27 mouse cellular contexts compared by ENCODE assay signal in the genomic region with DNA sequence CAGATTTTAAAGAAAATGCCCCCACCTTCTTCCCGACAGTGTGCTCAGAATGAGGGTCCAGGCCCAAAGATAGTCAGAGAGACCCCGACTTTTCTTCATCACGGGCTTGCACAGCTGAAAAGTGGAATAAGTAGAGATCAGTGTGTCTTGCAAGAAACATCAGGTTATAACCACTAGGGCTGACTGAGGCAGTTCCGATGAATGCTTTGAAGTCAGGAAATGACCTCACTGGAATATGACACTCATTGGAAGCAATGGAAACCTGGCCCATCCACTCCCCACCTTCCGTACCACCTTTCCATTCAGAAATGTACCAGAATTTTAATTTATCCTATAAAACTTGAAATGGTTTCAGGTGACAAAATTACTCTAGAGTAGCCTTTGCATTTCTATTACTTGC. TPM values are rescaled to one million over a fixed set of nuclear protein-coding genes. Genes with fewer than 3 reads are reported as not detected.
DNase-seq lines count a peak whose midpoint lies in the region; ATAC-seq lines count a peak whose summit lies in the region.
"Had no signal": no experiment of that assay in that cellular context is flagged by ENCODE, and none has a peak within 500 bp of the region (broad histone marks: within the 10 kb centered on the region; RNA-seq: fewer than 3 reads in every experiment).

No protein-coding gene starts in this region.

- peak; percentile 1 for DNase-seq in embryo, embryonic 10.5 days (ENCODE audit: low spot score)
- DNase-seq in embryo, embryonic 10 days (ENCODE audit: low spot score) = no peak
- peak; percentile 68 for DNase-seq in brain, adult 2 months (ENCODE audit: low read depth, low spot score)
- DNase-seq: adrenal gland, postnatal 36 days; B cell, adult 2 months; cerebellum, adult 8-10 months; gastrocnemius, postnatal 25 days; heart, adult 2 months; kidney, adult 18-20 months; liver, postnatal 0 days; lung, postnatal 10 days; thymus, adult 2 months had no signal

- H3K9ac ChIP-seq in hindbrain, embryonic 15.5 days = no peak overlapping the region
- H3K9ac ChIP-seq in hindbrain, embryonic 12.5 days = no peak overlapping the region
- H3K9ac ChIP-seq in hindbrain, embryonic 16.5 days (ENCODE audit: low read depth, low read length) = no peak overlapping the region
- no peak overlapping the region for H3K9ac ChIP-seq in kidney, embryonic 16.5 days (replicated peaks; ENCODE audit: low read length)
- H3K9ac ChIP-seq: limb, embryonic 12.5 days; liver, postnatal 0 days; midbrain, embryonic 12.5 days had no signal

- peak overlapping the region; percentile 9 for H3K4me3 ChIP-seq in hindbrain, embryonic 15.5 days
- H3K4me3 ChIP-seq in hindbrain, embryonic 12.5 days = no peak overlapping the region
- H3K4me3 ChIP-seq in hindbrain, embryonic 16.5 days (ENCODE audit: low read length) = no peak overlapping the region
- no peak overlapping the region for H3K4me3 ChIP-seq in kidney, embryonic 16.5 days (ENCODE audit: low read length)
- H3K4me3 ChIP-seq: forebrain, embryonic 10.5 days; heart, adult 2 months; limb, embryonic 12.5 days; midbrain, embryonic 12.5 days had no signal

- peaks cover 12% of the 10 kb centered on the region; the same call in 1 of the 2 replicates for H3K4me1 ChIP-seq in hindbrain, embryonic 15.5 days (replicated peaks)
- peaks cover 3% of the 10 kb centered on the region; the same call in 1 of the 2 replicates for H3K4me1 ChIP-seq in hindbrain, embryonic 12.5 days
- H3K4me1 ChIP-seq in hindbrain, embryonic 16.5 days (ENCODE audit: control insufficient read depth, insufficient read depth, low read depth, low read length) = no peaks in the 10 kb centered on the region
- peaks cover 12% of the 10 kb centered on the region; the same call in 1 of the 2 replicates for H3K4me1 ChIP-seq in kidney, embryonic 16.5 days (ENCODE audit: insufficient read depth, low read length)
- H3K4me1 ChIP-seq: midbrain, embryonic 12.5 days had no signal

- H3K27me3 ChIP-seq in hindbrain, embryonic 15.5 days = no peaks in the 10 kb centered on the region
- peaks cover 13% of the 10 kb centered on the region for H3K27me3 ChIP-seq in hindbrain, embryonic 12.5 days
- no peaks in the 10 kb centered on the region for H3K27me3 ChIP-seq in hindbrain, embryonic 16.5 days (replicated peaks; ENCODE audit: control insufficient read depth, insufficient read depth, low read length)
- H3K27me3 ChIP-seq in kidney, embryonic 16.5 days (ENCODE audit: insufficient read depth, low read length) = peaks cover 7% of the 10 kb centered on the region; the same call in 1 of the 2 replicates
- H3K27me3 ChIP-seq: CH12.LX had no signal

- no peaks in the 10 kb centered on the region for H3K36me3 ChIP-seq in hindbrain, embryonic 15.5 days
- H3K36me3 ChIP-seq in hindbrain, embryonic 12.5 days = no peaks in the 10 kb centered on the region
- H3K36me3 ChIP-seq in hindbrain, embryonic 16.5 days (ENCODE audit: control insufficient read depth, insufficient read depth, low read length) = no peaks in the 10 kb centered on the region
- H3K36me3 ChIP-seq in kidney, embryonic 16.5 days (ENCODE audit: insufficient read depth, low read length) = no peaks in the 10 kb centered on the region
- H3K36me3 ChIP-seq: forebrain, embryonic 10.5 days; G1E; limb, embryonic 12.5 days; midbrain, embryonic 12.5 days had no signal

- H3K4me2 ChIP-seq in hindbrain, embryonic 15.5 days = peak overlapping the region; percentile 42
- no peak overlapping the region for H3K4me2 ChIP-seq in hindbrain, embryonic 12.5 days (replicated peaks)
- H3K4me2 ChIP-seq in hindbrain, embryonic 16.5 days (ENCODE audit: low read length) = peak overlapping the region; percentile 17
- H3K4me2 ChIP-seq in kidney, embryonic 16.5 days (replicated peaks; ENCODE audit: low read depth, low read length) = no peak overlapping the region
- H3K4me2 ChIP-seq: limb, embryonic 12.5 days; liver, embryonic 11.5 days; midbrain, embryonic 12.5 days had no signal

- no peak overlapping the region for H3K27ac ChIP-seq in hindbrain, embryonic 15.5 days (replicated peaks)
- no peak overlapping the region for H3K27ac ChIP-seq in hindbrain, embryonic 12.5 days
- no peak overlapping the region for H3K27ac ChIP-seq in hindbrain, embryonic 16.5 days (ENCODE audit: low read depth, low read length)
- H3K27ac ChIP-seq in kidney, embryonic 16.5 days (ENCODE audit: low read length) = no peak overlapping the region
- H3K27ac ChIP-seq: forebrain, embryonic 10.5 days; heart, adult 2 months; kidney, postnatal 0 days; limb, embryonic 12.5 days; midbrain, embryonic 12.5 days; stomach, postnatal 0 days had no signal

- 83% methylated on average over 5 of the region's 5 CpGs for WGBS in hindbrain, embryonic 15.5 days
- 85% methylated on average over 5 of the region's 5 CpGs for WGBS in hindbrain, embryonic 12.5 days
- WGBS in hindbrain, embryonic 16.5 days = 84% methylated on average over 5 of the region's 5 CpGs
- WGBS in kidney, embryonic 16.5 days = 81% methylated on average over 5 of the region's 5 CpGs

- H3K9me3 ChIP-seq in hindbrain, embryonic 15.5 days = no peaks in the 10 kb centered on the region
- no peaks in the 10 kb centered on the region for H3K9me3 ChIP-seq in hindbrain, embryonic 12.5 days (replicated peaks)
- no peaks in the 10 kb centered on the region for H3K9me3 ChIP-seq in hindbrain, embryonic 16.5 days (ENCODE audit: control insufficient read depth, low read length)
- H3K9me3 ChIP-seq in kidney, embryonic 16.5 days (ENCODE audit: low read length) = no peaks in the 10 kb centered on the region
- H3K9me3 ChIP-seq: forebrain, embryonic 10.5 days; limb, embryonic 12.5 days; midbrain, embryonic 12.5 days had no signal

- ATAC-seq in hindbrain, embryonic 15.5 days (ENCODE audit: low FRiP score, low read depth) = no peak
- no peak for ATAC-seq in hindbrain, embryonic 12.5 days (ENCODE audit: low FRiP score)
- no peak for ATAC-seq in hindbrain, embryonic 16.5 days
- ATAC-seq in kidney, embryonic 16.5 days (ENCODE audit: low FRiP score, low TSS enrichment) = no peak
- ATAC-seq: inflammation-experienced regulatory T-cells, adult 6 months; liver, postnatal 0 days; Patski had no signal

RNA-seq across cellular contexts. Expression of a gene that starts 3.2 kb away (rescaled TPM):
- polyA plus RNA-seq in hindbrain, embryonic 15.5 days (2015; fragmentation: Nextera tagmentation; extraction: Ambion mirVana) = 19.0 and 19.3 TPM in 2 replicates
- 3.0 and 3.2 TPM in 2 replicates for polyA plus RNA-seq in hindbrain, embryonic 12.5 days (2016; fragmentation: Nextera tagmentation; extraction: Ambion mirVana)
- polyA plus RNA-seq in hindbrain, embryonic 16.5 days (2015; fragmentation: Nextera tagmentation; extraction: Ambion mirVana) = 24.2 and 24.8 TPM in 2 replicates
- 0.92 and 1.8 TPM in 2 replicates for polyA plus RNA-seq in kidney, embryonic 16.5 days (2015; fragmentation: Nextera tagmentation; extraction: Ambion mirVana)
- polyA plus RNA-seq: G1E; inflammation-experienced regulatory T-cells, adult 6 months; Patski; small intestine, adult 2 months; thymus, adult 2 months had no signal

Comparison
In these comparisons a context has a peak if more than half of its experiments do, and no peak if none do; other contexts are left out.
1. H3K4me2 ChIP-seq: peak in hindbrain, embryonic 15.5 days (single experiment) and hindbrain, embryonic 16.5 days (single experiment); none in hindbrain, embryonic 12.5 days (single experiment) and kidney, embryonic 16.5 days (single experiment).